Mouse (Mus musculus) skeletal muscle tissue, adult 2 months (tissue): ENCODE measurements at regions not wholly inside any gene's neighbourhood (a gene's known extent, or its start where the extent isn't known, plus 50 kb on each side); places are given as distances from the start of the nearest gene placed in this dataset.
"Not testable (repeated sequence)": the region's sequence is repeated elsewhere in the genome, so short reads cannot be mapped to it uniquely, and the experiment has no call there.

Experiments used
- DNase-seq: peaks from one replicate; pipeline ENCODE4 v3.0.0-alpha.2; 2012; ENCODE audit warnings: low read depth, low spot score

- not testable (repeated sequence) for DNase-seq
These were observed 122.8 kb upstream of the Trim24 start for GRCm38 (mm10) chr6:37747793-37748192.

GRCm38 (mm10) chr6:37748296-37748980 lies 122.2 kb upstream of the Trim24 start:
- no peak for DNase-seq

GRCm38 (mm10) chr6:37749016-37749415 lies 121.6 kb upstream of the Trim24 start:
- DNase-seq: no peak

GRCm38 (mm10) chr6:37750271-37750670 lies 120.3 kb upstream of the Trim24 start:
- no peak for DNase-seq

- no peak for DNase-seq
These were observed 118.9 kb upstream of the Trim24 start for GRCm38 (mm10) chr6:37751701-37752100.

- DNase-seq: not testable (repeated sequence)
These were observed 109.6 kb upstream of the Trim24 start for GRCm38 (mm10) chr6:37761003-37761402.

- no peak for DNase-seq
These were observed 107.6 kb upstream of the Trim24 start for GRCm38 (mm10) chr6:37763036-37763435.

- no peak for DNase-seq
These were observed 102.9 kb upstream of the Trim24 start for GRCm38 (mm10) chr6:37767690-37768089.

- no peak for DNase-seq
These were observed 97.3 kb upstream of the Trim24 start for GRCm38 (mm10) chr6:37773294-37773693.

GRCm38 (mm10) chr6:37775151-37775550 lies 95.5 kb upstream of the Trim24 start:
- DNase-seq: no peak

GRCm38 (mm10) chr6:37779893-37780292 lies 90.7 kb upstream of the Trim24 start:
- DNase-seq: no peak

- DNase-seq: no peak
These were observed 88.7 kb upstream of the Trim24 start for GRCm38 (mm10) chr6:37781894-37782293.

- DNase-seq: not testable (repeated sequence)
These were observed 85.3 kb upstream of the Trim24 start for GRCm38 (mm10) chr6:37785280-37785679.

GRCm38 (mm10) chr6:37785741-37786140 lies 84.9 kb upstream of the Trim24 start:
- no peak for DNase-seq

- DNase-seq: not testable (repeated sequence)
These were observed 82.8 kb upstream of the Trim24 start for GRCm38 (mm10) chr6:37787858-37788257.

- DNase-seq: no peak
These were observed 79.7 kb upstream of the Trim24 start for GRCm38 (mm10) chr6:37790878-37791277.

GRCm38 (mm10) chr6:37794211-37794610 lies 76.4 kb upstream of the Trim24 start:
- DNase-seq: peak; percentile 35

GRCm38 (mm10) chr6:37795001-37795400 lies 75.6 kb upstream of the Trim24 start:
- no peak for DNase-seq

- no peak for DNase-seq
These were observed 67.4 kb upstream of the Trim24 start for GRCm38 (mm10) chr6:37803231-37803630.

- DNase-seq: not testable (repeated sequence)
These were observed 64.7 kb upstream of the Trim24 start for GRCm38 (mm10) chr6:37805896-37806295.

GRCm38 (mm10) chr6:37806529-37807191 lies 64.0 kb upstream of the Trim24 start:
- not testable (repeated sequence) for DNase-seq

- DNase-seq: not testable (repeated sequence)
These were observed 55.4 kb upstream of the Trim24 start for GRCm38 (mm10) chr6:37815218-37815617.
